Mouse (Mus musculus): ENCODE results near the gene Tspo.

- TF ChIP-seq CHD1 (IDR thresholded peaks at IDR 0.05; ENCODE audit: low read depth, low read length) (no peak), ZC3H11A (IDR thresholded peaks at IDR 0.05; ENCODE audit: low read depth, low read length) (no peak), POLR2A (IDR thresholded peaks at IDR 0.05; ENCODE audit: low read depth, low read length) (no peak), USF1 (IDR thresholded peaks at IDR 0.05; ENCODE audit: low read depth, low read length) (no peak), CTCF (conservative IDR thresholded peaks at IDR 0.05 in 1 of 2, IDR thresholded peaks at IDR 0.05 in 1 of 2; ENCODE audit: low read depth in 2 of 2, low read length in 2 of 2) (no peak), RAD21 (IDR thresholded peaks at IDR 0.05; ENCODE audit: low read depth, low read length) (no peak), MAX (IDR thresholded peaks at IDR 0.05; ENCODE audit: low read length) (no peak), MYC (IDR thresholded peaks at IDR 0.05; ENCODE audit: low read depth, low read length) (no peak), SMC3 (IDR thresholded peaks at IDR 0.05; ENCODE audit: low read depth, low read length) (no peak), EP300 (IDR thresholded peaks at IDR 0.05; ENCODE audit: low read length) (no peak), JUN (IDR thresholded peaks at IDR 0.05; ENCODE audit: insufficient read depth, low read depth, low read length) (no peak), KAT2A (IDR thresholded peaks at IDR 0.05; ENCODE audit: insufficient replicate concordance, low read length) (no peak)
Observed at GRCm38 (mm10) chr15:83541647-83542287, 21.6 kb upstream of the Tspo start.
